Mouse (Mus musculus) C2C12 (cell line): Measurements from ENCODE around the gene Tmem107. TPM values are rescaled to one million over a fixed set of nuclear protein-coding genes. Genes with fewer than 3 reads are reported as not detected.
A peak's percentile ranks its signal among the peaks of the same experiment; 100 is the strongest.

ENCODE experiments used
- H3K27me3 ChIP-seq: one replicate; pipeline ENCODE4 v1.6.1; 2011; ENCODE audit not compliant: control insufficient read depth, insufficient read depth, insufficient read length
- H3K36me3 ChIP-seq: one replicate; pipeline ENCODE4 v1.6.1; 2011; ENCODE audit not compliant: control insufficient read depth, insufficient read depth
- H3K4me3 ChIP-seq: one replicate; pipeline ENCODE4 v1.5.1; 2011; ENCODE audit warnings: mild to moderate bottlenecking, control low read depth; ENCODE audit not compliant: poor library complexity, insufficient read depth, severe bottlenecking
- H3K79me2 ChIP-seq: one replicate; pipeline ENCODE4 v1.6.1; 2011; ENCODE audit not compliant: control insufficient read depth, insufficient read depth
- H3K79me3 ChIP-seq: one replicate; pipeline ENCODE4 v1.6.1; 2011; ENCODE audit warnings: low read depth, control low read depth
- H3ac ChIP-seq: one replicate; pipeline ENCODE3; 2011; ENCODE audit warnings: low read depth; ENCODE audit not compliant: control insufficient read depth, insufficient read length
- CEBPB ChIP-seq: IDR thresholded peaks from one replicate; pipeline ENCODE4 v1.6.1; 2011; ENCODE audit warnings: low read depth, mild to moderate bottlenecking, control low read depth, moderate library complexity
- CTCF ChIP-seq: IDR thresholded peaks from one replicate; pipeline ENCODE4 v1.5.1; 2011; ENCODE audit not compliant: control insufficient read depth, insufficient read depth, insufficient read length
- FOSL1 ChIP-seq: IDR thresholded peaks from one replicate; pipeline ENCODE4 v1.8.0; 2011; ENCODE audit warnings: mild to moderate bottlenecking, low read length; ENCODE audit not compliant: poor library complexity, insufficient read depth, severe bottlenecking
- MAX ChIP-seq: IDR thresholded peaks from one replicate; pipeline ENCODE4 v1.6.1; 2011; ENCODE audit warnings: mild to moderate bottlenecking, control low read depth
- MYOD1 ChIP-seq: IDR thresholded peaks from one replicate; pipeline ENCODE4 v1.6.1; 2011; ENCODE audit warnings: low read depth; ENCODE audit not compliant: control insufficient read depth, insufficient read length
- MYOG ChIP-seq: IDR thresholded peaks from one replicate; pipeline ENCODE4 v1.6.1; 2011; ENCODE audit not compliant: control insufficient read depth, insufficient read length; ENCODE audit errors: extremely low read depth
- USF1 ChIP-seq: IDR thresholded peaks from one replicate; pipeline ENCODE4 v1.6.1; 2011; ENCODE audit warnings: low read depth, mild to moderate bottlenecking, control low read depth, moderate library complexity
- polyA plus RNA-seq: library from polyadenylated mRNA; unstranded; fragments of >200 nt; fragmentation: generic; extraction: Trizol; gene quantifications from one replicate; pipeline ENCODE4 v1.2.1, GENCODE M21; 2012; ENCODE audit warnings: missing spikeins

Gene Tmem107
- polyA plus RNA-seq, 1 experiment: 41.9 TPM

DNA sequence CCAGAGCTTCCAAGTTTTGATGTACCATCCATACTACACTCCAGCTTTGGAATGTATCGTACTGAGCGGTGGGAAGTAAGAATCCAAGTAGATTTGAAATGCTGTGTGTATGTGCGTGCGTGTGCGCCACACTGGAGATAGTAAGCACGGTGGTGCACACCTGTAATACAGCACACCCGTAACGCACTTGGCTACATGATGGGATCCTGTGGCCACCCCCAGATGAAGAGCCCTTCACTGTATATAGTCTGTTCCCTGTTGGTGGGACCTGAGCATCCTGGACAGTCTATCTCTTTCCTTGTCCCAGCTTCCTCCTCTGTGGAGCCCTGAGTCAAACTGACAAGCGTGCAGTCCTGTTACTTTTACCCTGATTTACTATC lies 24.2 kb upstream of the Tmem107 start:
- Histone ChIP-seq H3ac (peak overlapping the region; percentile 65), H3K36me3 (peaks cover 40% of the 10 kb centered on the region), H3K27me3 (no peaks in the 10 kb centered on the region), H3K79me3 (peaks cover 46% of the 10 kb centered on the region), H3K4me3 (peak overlapping the region; percentile 88), H3K79me2 (peaks cover 57% of the 10 kb centered on the region)
- TF ChIP-seq MAX (no peak), CTCF (no peak), MYOD1 (no peak), FOSL1 (no peak), CEBPB (no peak), USF1 (no peak), MYOG (no peak)

DNA sequence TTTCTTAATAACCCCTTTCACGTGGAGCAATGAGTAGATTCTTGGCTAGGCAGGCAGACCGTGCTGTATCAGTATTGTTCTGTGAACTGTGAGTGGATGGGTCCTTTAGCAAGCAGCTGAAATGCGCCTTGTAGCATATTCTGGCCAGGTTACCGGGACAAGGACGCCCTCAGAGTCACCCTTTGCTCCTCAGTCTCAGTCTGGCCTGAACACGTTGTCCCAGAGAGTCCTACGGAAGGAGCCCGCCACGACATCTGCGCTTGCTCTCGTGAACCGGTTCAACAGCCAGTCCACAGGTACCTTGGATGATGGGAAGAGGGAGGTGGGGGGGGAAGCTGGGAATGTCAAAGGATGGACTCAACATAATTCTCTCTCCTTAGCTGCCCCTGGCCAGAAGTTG lies 23.0 kb upstream of the Tmem107 start:
- H3K27me3 ChIP-seq: no peaks in the 10 kb centered on the region
- H3K36me3 ChIP-seq: peaks cover 48% of the 10 kb centered on the region
- no peak overlapping the region for H3ac ChIP-seq
- H3K79me2 ChIP-seq: peaks cover 62% of the 10 kb centered on the region
- no peak overlapping the region for H3K4me3 ChIP-seq
- no peak for TF ChIP-seq MYOD1
- no peak for TF ChIP-seq CEBPB
- no peak for TF ChIP-seq MYOG
- H3K79me3 ChIP-seq: peaks cover 50% of the 10 kb centered on the region

DNA sequence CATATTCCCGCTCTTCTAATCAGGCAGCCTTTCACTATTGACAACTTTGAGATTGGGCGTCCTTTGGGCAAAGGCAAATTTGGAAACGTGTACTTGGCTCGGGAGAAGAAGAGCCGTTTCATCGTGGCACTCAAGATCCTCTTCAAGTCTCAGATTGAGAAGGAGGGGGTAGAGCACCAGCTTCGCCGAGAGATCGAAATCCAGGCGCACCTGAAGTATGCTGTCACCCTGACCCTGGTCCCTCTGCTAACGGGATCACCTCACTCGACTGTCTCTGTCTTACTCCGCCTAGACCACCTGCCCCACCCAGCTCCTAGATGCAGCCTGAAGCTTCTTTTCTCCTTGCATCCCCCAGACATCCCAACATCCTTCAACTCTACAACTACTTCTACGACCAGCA lies 22.5 kb upstream of the Tmem107 start:
- peaks cover 62% of the 10 kb centered on the region for H3K79me2 ChIP-seq
- no peak for TF ChIP-seq CTCF
- no peak for TF ChIP-seq MYOD1
- TF ChIP-seq USF1: no peak
- no peak for TF ChIP-seq MAX
- no peak for TF ChIP-seq FOSL1
- TF ChIP-seq MYOG: no peak
- no peak for TF ChIP-seq CEBPB
- H3ac ChIP-seq: no peak overlapping the region
- H3K36me3 ChIP-seq: peaks cover 52% of the 10 kb centered on the region
- H3K79me3 ChIP-seq: peaks cover 50% of the 10 kb centered on the region
- no peaks in the 10 kb centered on the region for H3K27me3 ChIP-seq
- no peak overlapping the region for H3K4me3 ChIP-seq

DNA sequence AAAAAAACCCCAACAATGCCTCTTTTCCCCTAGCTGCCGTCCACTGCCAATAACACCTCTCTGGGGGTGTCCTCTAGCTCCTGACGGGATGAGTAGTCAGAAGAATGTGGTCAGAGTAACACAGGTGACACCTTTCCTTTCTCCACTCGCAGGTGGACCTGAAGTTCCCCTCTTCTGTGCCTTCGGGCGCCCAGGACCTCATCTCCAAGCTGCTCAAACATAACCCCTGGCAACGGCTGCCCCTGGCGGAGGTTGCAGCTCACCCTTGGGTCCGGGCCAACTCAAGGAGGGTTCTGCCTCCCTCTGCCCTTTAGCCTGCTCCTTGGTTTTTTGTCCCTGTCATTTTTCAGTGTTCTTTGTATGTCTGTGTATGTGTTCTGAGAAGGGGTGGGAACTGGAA lies 19.9 kb upstream of the Tmem107 start:
- no peak overlapping the region for H3K4me3 ChIP-seq
- no peak overlapping the region for H3ac ChIP-seq
- peaks cover 64% of the 10 kb centered on the region for H3K36me3 ChIP-seq
- no peaks in the 10 kb centered on the region for H3K27me3 ChIP-seq
- H3K79me3 ChIP-seq: peaks cover 48% of the 10 kb centered on the region
- TF ChIP-seq CTCF (no peak), FOSL1 (no peak), MYOG (no peak), USF1 (no peak), MYOD1 (no peak), MAX (no peak), CEBPB (no peak)
- H3K79me2 ChIP-seq: peaks cover 60% of the 10 kb centered on the region

DNA sequence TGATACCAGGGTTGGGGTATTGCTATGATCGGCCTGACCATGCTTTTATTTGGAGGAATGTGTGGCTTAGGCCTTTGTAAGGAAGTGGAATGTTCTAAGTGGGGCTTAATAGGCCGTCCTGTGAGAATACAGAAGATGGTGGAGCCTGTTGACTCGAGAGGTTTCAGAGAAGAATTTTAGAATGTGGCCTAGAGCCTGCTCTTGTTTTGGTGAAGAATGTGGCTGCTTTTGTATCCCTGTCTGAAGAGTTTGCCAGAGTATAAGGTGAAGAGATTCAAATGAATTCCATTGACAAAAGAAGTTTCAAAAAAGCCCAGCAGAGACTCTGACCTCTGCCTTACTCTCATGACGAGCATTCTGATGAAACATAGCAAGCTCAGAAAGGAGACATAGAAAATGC lies 18.8 kb upstream of the Tmem107 start:
- H3K79me3 ChIP-seq: peaks cover 38% of the 10 kb centered on the region
- H3ac ChIP-seq: no peak overlapping the region
- TF ChIP-seq USF1: no peak
- peaks cover 50% of the 10 kb centered on the region for H3K79me2 ChIP-seq
- H3K36me3 ChIP-seq: peaks cover 64% of the 10 kb centered on the region
- H3K27me3 ChIP-seq: no peaks in the 10 kb centered on the region
- H3K4me3 ChIP-seq: no peak overlapping the region

DNA sequence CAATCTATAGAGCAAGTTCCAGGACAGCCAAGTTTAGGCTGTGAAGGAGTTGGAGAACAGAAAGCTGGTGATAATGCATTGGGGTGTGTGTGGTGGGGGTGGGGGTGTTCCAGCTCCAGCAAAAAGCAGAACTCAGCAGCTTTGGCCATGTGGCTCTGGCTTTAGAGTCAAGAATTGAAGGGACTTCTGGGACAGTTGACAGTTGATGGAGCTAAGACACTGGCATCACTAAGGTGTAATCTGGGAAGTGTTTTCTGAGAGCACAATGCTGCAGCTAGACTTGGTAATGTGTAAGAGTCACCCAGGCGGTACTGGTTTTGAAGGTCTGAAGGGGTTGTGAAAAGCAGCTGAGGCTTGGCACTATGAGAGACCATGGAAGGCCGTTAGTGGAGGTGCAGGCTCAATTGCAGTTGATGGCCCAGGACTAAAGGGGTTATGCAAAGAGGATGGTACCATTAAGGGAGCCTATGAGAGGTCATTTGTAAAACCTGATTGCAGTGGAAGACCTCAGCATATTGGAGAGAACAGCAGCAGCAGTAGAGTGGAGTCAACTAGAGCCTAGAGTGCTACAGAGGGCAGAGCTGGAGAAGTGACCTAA lies 17.7 kb upstream of the Tmem107 start:
- TF ChIP-seq CTCF (no peak), MAX (no peak), FOSL1 (no peak), USF1 (no peak), CEBPB (no peak), MYOG (no peak), MYOD1 (no peak)
- H3K4me3 ChIP-seq: no peak overlapping the region
- no peaks in the 10 kb centered on the region for H3K27me3 ChIP-seq
- H3ac ChIP-seq: no peak overlapping the region
- peaks cover 58% of the 10 kb centered on the region for H3K36me3 ChIP-seq
- peaks cover 26% of the 10 kb centered on the region for H3K79me3 ChIP-seq
- H3K79me2 ChIP-seq: peaks cover 39% of the 10 kb centered on the region
